Mouse (Mus musculus): Measurements from ENCODE around the gene Cdkn2c. TPM values are rescaled to one million over a fixed set of nuclear protein-coding genes. Genes with fewer than 3 reads are reported as not detected.
"Not testable (repeated sequence)": the region's sequence is repeated elsewhere in the genome, so short reads cannot be mapped to it uniquely, and the experiment has no call there.

Gene Cdkn2c
- 21.6 TPM for polyA plus RNA-seq (2012; fragmentation: generic; extraction: Trizol)
- long read RNA-seq, experiment 1, transcript Cdkn2c-202 (3 exons, 2,471 nt) = major isoform, 28 of 37 reads
- long read RNA-seq, experiment 1, partial matches to known transcripts = 1 of 37 reads
- long read RNA-seq, experiment 1, other reads (novel, unspliced or antisense) = 4 of 37 reads
- long read RNA-seq, experiment 2, transcript Cdkn2c-202 (3 exons, 2,471 nt) = major isoform, 70 of 76 reads
- long read RNA-seq, experiment 2, transcript Cdkn2c-201 (2 exons, 1,106 nt) = minor isoform, 5 of 76 reads
- long read RNA-seq, experiment 2, partial matches to known transcripts = 0 of 76 reads
- long read RNA-seq, experiment 2, other reads (novel, unspliced or antisense) = 1 of 76 reads

DNA sequence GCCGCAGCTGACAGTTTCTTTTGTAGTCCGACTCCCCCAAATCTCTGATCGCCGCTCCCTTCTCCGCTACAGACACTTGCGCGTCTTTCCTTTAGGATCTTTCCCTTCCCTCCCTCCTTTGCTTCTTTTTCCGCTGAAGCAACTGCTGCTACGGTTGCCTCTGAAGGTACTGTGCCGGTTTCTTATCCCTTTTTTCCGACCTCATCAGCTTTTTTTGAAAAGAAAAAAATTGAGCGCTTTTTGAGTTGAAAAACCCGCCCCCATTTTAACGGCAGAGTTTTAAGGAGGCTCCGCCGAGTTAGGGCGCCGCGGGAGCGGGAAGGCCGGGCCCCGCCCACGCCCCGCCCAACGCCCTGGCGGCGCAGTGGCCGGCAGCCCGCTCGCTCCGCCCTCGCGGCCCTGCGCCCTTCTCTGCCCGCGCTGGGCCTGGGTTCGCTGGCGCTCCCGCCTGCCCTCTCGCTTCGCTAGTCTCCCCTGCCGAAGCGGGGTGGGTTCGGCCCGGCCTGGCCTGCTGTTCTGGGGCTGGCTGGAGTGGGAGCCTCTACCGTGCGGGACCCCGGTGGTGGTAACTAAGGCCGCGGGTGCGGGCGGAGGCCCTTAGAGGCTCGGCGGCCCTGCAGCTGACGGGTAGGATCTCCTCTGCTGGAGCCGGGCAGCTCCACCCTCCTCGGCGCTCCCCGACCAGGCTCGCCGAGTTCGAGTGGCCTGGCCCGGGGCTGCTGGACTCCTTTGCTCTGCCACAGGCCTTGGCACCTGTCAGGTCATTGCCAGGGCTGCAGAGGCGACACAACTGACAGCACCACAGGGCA lies at the start of gene Cdkn2c:
Gene Cdkn2c, minus strand, starts transcription at position 729 of the 809 bp plus-strand sequence.
- H3K27me3 ChIP-seq (ENCODE audit: control insufficient read depth, insufficient read depth, insufficient read length) = no peaks in the 10 kb centered on the region
- peaks cover 42% of the 10 kb centered on the region for H3K79me2 ChIP-seq (ENCODE audit: control insufficient read depth, insufficient read depth)
- peaks cover 4% of the 10 kb centered on the region for H3K36me3 ChIP-seq (ENCODE audit: control insufficient read depth, insufficient read depth)
- H3K4me3 ChIP-seq (ENCODE audit: insufficient read depth, poor library complexity, severe bottlenecking) = peak within 1 kb of the TSS; percentile 79
- no peak for TF ChIP-seq MYOG (IDR thresholded peaks at IDR 0.05; ENCODE audit: control insufficient read depth, extremely low read depth, insufficient read length)
- no peak for TF ChIP-seq MYOD1 (IDR thresholded peaks at IDR 0.05; ENCODE audit: control insufficient read depth, insufficient read length, low read depth)
- no peak for TF ChIP-seq MAX (IDR thresholded peaks at IDR 0.05)
- TF ChIP-seq CEBPB (IDR thresholded peaks at IDR 0.05; ENCODE audit: low read depth) = no peak
- TF ChIP-seq USF1 (IDR thresholded peaks at IDR 0.05; ENCODE audit: low read depth) = no peak
- TF ChIP-seq CTCF (IDR thresholded peaks at IDR 0.05; ENCODE audit: control insufficient read depth, insufficient read depth, insufficient read length) = no peak
- no peak for TF ChIP-seq FOSL1 (IDR thresholded peaks at IDR 0.05; ENCODE audit: insufficient read depth, low read length, poor library complexity, severe bottlenecking)
- H3ac ChIP-seq (ENCODE audit: control insufficient read depth, insufficient read length, low read depth) = peak within 1 kb of the TSS; percentile 94
- H3K79me3 ChIP-seq (ENCODE audit: low read depth) = peaks cover 33% of the 10 kb centered on the region

DNA sequence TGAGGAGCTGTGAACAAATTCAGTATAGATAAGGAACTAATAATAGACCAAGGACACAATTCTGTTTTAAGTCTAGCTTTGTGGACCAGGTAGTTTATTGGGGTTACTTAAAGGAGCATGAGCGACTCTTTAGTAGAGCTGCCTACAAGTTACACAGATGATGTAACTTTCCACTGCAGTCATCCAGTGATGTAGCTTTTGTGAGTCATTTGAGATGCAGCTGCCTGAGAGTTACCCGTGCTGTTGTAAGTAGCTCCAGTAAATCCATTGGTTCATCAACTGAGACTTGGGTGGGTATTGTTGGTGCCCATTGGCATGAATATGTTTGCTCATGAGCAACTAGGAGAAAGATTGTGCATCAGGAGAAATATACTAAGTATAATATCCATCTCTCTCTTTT lies 38.4 kb upstream of the Cdkn2c start:
- no peak overlapping the region for H3ac ChIP-seq (ENCODE audit: control insufficient read depth, insufficient read length, low read depth)
- H3K36me3 ChIP-seq (ENCODE audit: control insufficient read depth, insufficient read depth) = no peaks in the 10 kb centered on the region
- TF ChIP-seq USF1 (IDR thresholded peaks at IDR 0.05; ENCODE audit: low read depth) = no peak
- TF ChIP-seq MYOG (IDR thresholded peaks at IDR 0.05; ENCODE audit: control insufficient read depth, extremely low read depth, insufficient read length) = no peak
- no peak for TF ChIP-seq CEBPB (IDR thresholded peaks at IDR 0.05; ENCODE audit: low read depth)
- TF ChIP-seq FOSL1 (IDR thresholded peaks at IDR 0.05; ENCODE audit: insufficient read depth, low read length, poor library complexity, severe bottlenecking) = no peak
- no peak for TF ChIP-seq MAX (IDR thresholded peaks at IDR 0.05)
- H3K79me2 ChIP-seq (ENCODE audit: control insufficient read depth, insufficient read depth) = peaks cover 94% of the 10 kb centered on the region
- H3K79me3 ChIP-seq (ENCODE audit: low read depth) = peaks cover 40% of the 10 kb centered on the region
- H3K4me3 ChIP-seq (ENCODE audit: insufficient read depth, poor library complexity, severe bottlenecking) = no peak overlapping the region
- H3K27me3 ChIP-seq (ENCODE audit: control insufficient read depth, insufficient read depth, insufficient read length) = no peaks in the 10 kb centered on the region

GRCm38 (mm10) chr4:109703568-109703967 lies 36.6 kb upstream of the Cdkn2c start:
- H3K36me3 ChIP-seq (ENCODE audit: control insufficient read depth, insufficient read depth) = no peaks in the 10 kb centered on the region
- H3K4me3 ChIP-seq (ENCODE audit: insufficient read depth, poor library complexity, severe bottlenecking) = no peak overlapping the region
- H3K79me3 ChIP-seq (ENCODE audit: low read depth) = peaks cover 44% of the 10 kb centered on the region
- H3K27me3 ChIP-seq (ENCODE audit: control insufficient read depth, insufficient read depth, insufficient read length) = no peaks in the 10 kb centered on the region
- TF ChIP-seq FOSL1 (IDR thresholded peaks at IDR 0.05; ENCODE audit: insufficient read depth, low read length, poor library complexity, severe bottlenecking) (no peak), MAX (IDR thresholded peaks at IDR 0.05) (no peak), MYOG (IDR thresholded peaks at IDR 0.05; ENCODE audit: control insufficient read depth, extremely low read depth, insufficient read length) (no peak), CTCF (IDR thresholded peaks at IDR 0.05; ENCODE audit: control insufficient read depth, insufficient read depth, insufficient read length) (no peak), MYOD1 (IDR thresholded peaks at IDR 0.05; ENCODE audit: control insufficient read depth, insufficient read length, low read depth) (no peak), USF1 (IDR thresholded peaks at IDR 0.05; ENCODE audit: low read depth) (no peak), CEBPB (IDR thresholded peaks at IDR 0.05; ENCODE audit: low read depth) (no peak)
- peaks cover 87% of the 10 kb centered on the region for H3K79me2 ChIP-seq (ENCODE audit: control insufficient read depth, insufficient read depth)
- no peak overlapping the region for H3ac ChIP-seq (ENCODE audit: control insufficient read depth, insufficient read length, low read depth)

DNA sequence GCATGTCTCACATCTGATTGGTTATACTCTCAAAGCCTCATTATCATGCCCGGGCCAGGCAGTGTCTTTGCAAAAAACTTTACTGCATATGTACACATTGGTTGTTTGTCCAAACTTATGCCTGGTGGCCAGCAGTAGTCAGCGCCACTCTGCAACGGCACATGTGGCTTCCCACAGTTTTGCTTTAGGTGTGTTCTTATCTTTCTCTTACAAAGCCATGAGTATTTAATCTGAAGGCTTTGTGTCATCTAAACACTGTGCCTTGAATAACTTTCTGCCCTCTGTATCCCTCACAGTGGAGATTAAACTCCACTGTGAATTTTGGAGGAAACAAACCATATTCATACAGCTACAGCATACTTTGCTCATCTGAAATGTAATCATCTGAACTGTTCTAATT lies 33.7 kb upstream of the Cdkn2c start:
- not testable (repeated sequence) for H3K27me3 ChIP-seq (ENCODE audit: control insufficient read depth, insufficient read depth, insufficient read length); H3K36me3 ChIP-seq (ENCODE audit: control insufficient read depth, insufficient read depth); H3K4me3 ChIP-seq (ENCODE audit: insufficient read depth, poor library complexity, severe bottlenecking); H3ac ChIP-seq (ENCODE audit: control insufficient read depth, insufficient read length, low read depth)
- peaks cover 43% of the 10 kb centered on the region for H3K79me3 ChIP-seq (ENCODE audit: low read depth)
- H3K79me2 ChIP-seq (ENCODE audit: control insufficient read depth, insufficient read depth) = peaks cover 73% of the 10 kb centered on the region

DNA sequence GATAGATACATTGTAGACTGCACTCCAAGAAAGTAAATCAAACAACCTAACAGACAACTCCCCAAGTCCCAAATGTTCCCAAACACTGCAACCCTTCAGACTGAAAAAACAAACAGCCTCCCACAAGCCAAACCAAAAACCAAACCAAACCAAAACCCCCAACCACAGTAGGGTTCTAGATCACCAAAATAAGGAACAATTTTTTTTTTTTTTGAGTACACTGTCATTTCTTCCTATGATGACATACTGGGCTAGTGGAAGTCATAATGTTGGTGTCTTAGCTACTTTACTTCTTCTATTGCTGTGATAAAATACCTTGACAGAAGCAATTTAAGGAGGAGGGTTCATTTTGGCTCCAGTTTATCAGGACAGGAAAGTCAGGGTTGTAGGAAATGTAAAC lies 25.7 kb upstream of the Cdkn2c start:
- Histone ChIP-seq H3K4me3 (ENCODE audit: insufficient read depth, poor library complexity, severe bottlenecking) (no peak overlapping the region), H3K79me3 (ENCODE audit: low read depth) (peaks cover 74% of the 10 kb centered on the region), H3K79me2 (ENCODE audit: control insufficient read depth, insufficient read depth) (peaks cover 86% of the 10 kb centered on the region), H3ac (ENCODE audit: control insufficient read depth, insufficient read length, low read depth) (no peak overlapping the region), H3K36me3 (ENCODE audit: control insufficient read depth, insufficient read depth) (no peaks in the 10 kb centered on the region), H3K27me3 (ENCODE audit: control insufficient read depth, insufficient read depth, insufficient read length) (no peaks in the 10 kb centered on the region)
- TF ChIP-seq FOSL1 (IDR thresholded peaks at IDR 0.05; ENCODE audit: insufficient read depth, low read length, poor library complexity, severe bottlenecking) (no peak), USF1 (IDR thresholded peaks at IDR 0.05; ENCODE audit: low read depth) (no peak), MYOG (IDR thresholded peaks at IDR 0.05; ENCODE audit: control insufficient read depth, extremely low read depth, insufficient read length) (no peak), MYOD1 (IDR thresholded peaks at IDR 0.05; ENCODE audit: control insufficient read depth, insufficient read length, low read depth) (no peak), CTCF (IDR thresholded peaks at IDR 0.05; ENCODE audit: control insufficient read depth, insufficient read depth, insufficient read length) (no peak), CEBPB (IDR thresholded peaks at IDR 0.05; ENCODE audit: low read depth) (no peak), MAX (IDR thresholded peaks at IDR 0.05) (no peak)

Measured in C2C12 (cell line).